Mouse (Mus musculus): ENCODE measurements at regions not wholly inside any gene's neighbourhood (a gene's known extent, or its start where the extent isn't known, plus 50 kb on each side); places are given as distances from the start of the nearest gene placed in this dataset.

DNA sequence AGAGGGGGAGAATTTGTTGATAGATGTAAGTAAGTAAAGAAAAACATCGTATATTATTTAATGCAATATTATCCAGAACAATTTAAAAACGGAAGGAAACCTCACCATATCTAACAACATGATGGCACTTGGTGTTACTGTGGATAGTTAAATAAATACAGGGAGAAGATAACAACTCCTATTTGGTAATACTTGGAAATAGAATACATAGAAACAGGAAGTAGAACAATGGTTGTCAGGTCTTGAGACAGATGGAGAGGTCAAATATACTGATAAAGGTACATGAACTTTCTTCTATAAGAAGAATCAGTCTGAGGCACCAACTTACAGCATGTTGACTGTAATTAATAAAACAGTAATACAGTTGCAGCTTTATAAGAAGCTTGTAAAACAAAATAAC lies 242.6 kb downstream of the Kif20b start:
- TF ChIP-seq GATA1 (IDR thresholded peaks at IDR 0.05; ENCODE audit: borderline replicate concordance, low read length): no peak
- TF ChIP-seq FLI1 (IDR thresholded peaks at IDR 0.05; ENCODE audit: low read length): no peak

Measured in megakaryocyte, embryonic 14.5 days (primary cell).